Mouse (Mus musculus) CH12.LX (cell line): ENCODE data around the gene Clec4b2.

Experiments
- CHD2 ChIP-seq: IDR thresholded peaks from 2 replicates; pipeline ENCODE4 v1.6.1; 2011; ENCODE audit warnings: low read length, improper control_type of control experiment
- CTCF ChIP-seq, 2 experiments: IDR thresholded peaks in 1 of 2; conservative IDR thresholded peaks in 1 of 2; 2 replicates each; pipeline ENCODE4 v1.5.1; 2011 to 2012; ENCODE audit warnings: low read depth in 2 of 2, low read length in 2 of 2, improper control_type of control experiment in 1 of 2, inconsistent platforms in 1 of 2, mild to moderate bottlenecking in 1 of 2, moderate library complexity in 1 of 2
- JUN ChIP-seq: IDR thresholded peaks from 2 replicates; pipeline ENCODE4 v1.6.1; 2011; ENCODE audit warnings: low read depth, mild to moderate bottlenecking, low read length, improper control_type of control experiment, moderate library complexity; ENCODE audit not compliant: insufficient read depth
- MAFK ChIP-seq: IDR thresholded peaks from 2 replicates; pipeline ENCODE4 v1.6.1; 2011; ENCODE audit warnings: low read length, improper control_type of control experiment; ENCODE audit not compliant: insufficient replicate concordance
- POLR2A ChIP-seq: IDR thresholded peaks from 2 replicates; pipeline ENCODE4 v1.6.1; 2011; ENCODE audit warnings: low read depth, mild to moderate bottlenecking, improper control_type of control experiment, low read length
- RAD21 ChIP-seq: IDR thresholded peaks from 2 replicates; pipeline ENCODE4 v1.6.1; 2011; ENCODE audit warnings: low read depth, mild to moderate bottlenecking, low read length, improper control_type of control experiment, moderate library complexity
- TBP ChIP-seq: conservative IDR thresholded peaks from 2 replicates; pipeline ENCODE4 v1.6.1; 2011; ENCODE audit warnings: low read depth, low read length, improper control_type of control experiment
- TCF12 ChIP-seq: IDR thresholded peaks from 2 replicates; pipeline ENCODE4 v1.6.1; 2014; ENCODE audit warnings: low read depth, mild to moderate bottlenecking, inconsistent platforms, low read length, improper control_type of control experiment
- USF1 ChIP-seq: IDR thresholded peaks from 2 replicates; pipeline ENCODE4 v1.6.1; 2014; ENCODE audit warnings: low read depth, mild to moderate bottlenecking, inconsistent platforms, low read length, improper control_type of control experiment
- ZC3H11A ChIP-seq: IDR thresholded peaks from 2 replicates; pipeline ENCODE4 v1.6.1; 2012; ENCODE audit warnings: low read depth, mild to moderate bottlenecking, inconsistent platforms, low read length, improper control_type of control experiment
- ZKSCAN1 ChIP-seq: IDR thresholded peaks from 2 replicates; pipeline ENCODE4 v1.6.1; 2012; ENCODE audit warnings: low read depth, inconsistent platforms, low read length, improper control_type of control experiment, borderline replicate concordance

DNA sequence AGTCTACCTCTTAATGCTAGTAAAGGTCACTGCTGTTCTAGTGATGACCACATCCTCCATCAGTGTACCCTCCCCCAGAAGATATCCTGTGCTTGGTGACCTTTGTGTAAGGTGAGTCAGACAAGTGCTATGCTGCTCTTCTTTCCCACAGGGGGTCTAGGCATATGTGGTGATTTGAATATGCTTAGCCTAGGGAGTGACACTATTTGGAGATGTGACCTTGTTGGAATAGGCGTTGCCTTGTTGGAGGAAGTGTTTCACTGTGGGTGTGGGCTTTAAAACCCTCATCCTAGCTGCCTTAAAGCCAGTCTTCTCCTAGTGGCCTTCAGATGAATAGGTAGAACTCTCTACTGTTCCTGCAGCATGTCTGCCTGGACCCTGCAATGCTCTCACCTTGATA, 39.0 kb downstream of the Clec4b2 start:
- no peak for TF ChIP-seq CTCF (conservative IDR thresholded peaks at IDR 0.05 in 1 of 2, IDR thresholded peaks at IDR 0.05 in 1 of 2; ENCODE audit: low read depth in 2 of 2, low read length in 2 of 2)
- no peak for TF ChIP-seq TBP
- no peak for TF ChIP-seq ZKSCAN1
- no peak for TF ChIP-seq JUN
- no peak for TF ChIP-seq USF1
- TF ChIP-seq POLR2A = no peak
- no peak for TF ChIP-seq CHD2
- no peak for TF ChIP-seq ZC3H11A
- TF ChIP-seq TCF12 = no peak
- no peak for TF ChIP-seq RAD21
- TF ChIP-seq MAFK = no peak
